Mouse (Mus musculus) right cerebral cortex, postnatal 36 days (tissue): ENCODE data around the gene Bmp6.

Experiments
- DNase-seq, 2 experiments: peaks; one replicate each; pipeline ENCODE4 v3.0.0; 2022; ENCODE audit warnings: low spot score in 2 of 2, mixed read lengths in 1 of 2

Bmp6 gene

DNA sequence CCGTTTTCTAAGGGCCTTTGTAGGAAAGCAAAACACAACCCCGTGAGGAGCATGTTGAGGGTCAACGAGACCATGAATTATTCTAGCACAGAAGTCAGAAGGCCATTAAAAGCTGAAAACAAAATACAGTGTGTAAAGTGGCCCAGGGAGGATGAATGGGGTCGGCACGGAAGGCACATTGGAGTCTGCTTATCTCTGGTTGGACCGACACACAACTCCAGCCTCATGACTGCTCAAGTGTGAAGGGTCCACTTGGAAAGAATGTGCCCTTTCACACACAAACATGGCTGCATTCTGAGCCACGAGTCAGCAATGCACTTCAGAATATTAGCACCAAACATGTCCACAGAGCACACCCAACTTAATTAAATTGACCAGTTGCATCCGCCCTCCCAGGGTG lies 84.8 kb downstream of the Bmp6 start:
- DNase-seq, result no peak

DNA sequence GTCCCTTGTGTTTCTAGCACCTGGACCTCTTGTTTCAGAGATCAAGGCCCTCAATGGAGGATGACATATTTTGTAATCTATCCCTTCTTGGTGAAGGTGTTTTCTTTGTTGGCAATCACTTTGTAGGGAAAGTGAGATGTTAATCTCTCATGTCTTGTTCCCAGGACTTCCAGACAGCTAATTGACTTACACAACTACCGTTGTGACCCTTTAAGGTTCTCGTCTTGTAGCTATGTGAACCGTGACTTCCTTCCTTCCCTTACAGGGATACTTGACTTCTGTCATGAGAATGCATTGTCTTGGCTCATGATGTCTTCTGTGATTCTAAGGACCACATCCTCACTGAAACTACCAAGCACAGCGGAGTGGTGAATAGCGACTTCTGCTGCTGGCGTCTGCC lies 85.2 kb downstream of the Bmp6 start:
- DNase-seq, result no peak

DNA sequence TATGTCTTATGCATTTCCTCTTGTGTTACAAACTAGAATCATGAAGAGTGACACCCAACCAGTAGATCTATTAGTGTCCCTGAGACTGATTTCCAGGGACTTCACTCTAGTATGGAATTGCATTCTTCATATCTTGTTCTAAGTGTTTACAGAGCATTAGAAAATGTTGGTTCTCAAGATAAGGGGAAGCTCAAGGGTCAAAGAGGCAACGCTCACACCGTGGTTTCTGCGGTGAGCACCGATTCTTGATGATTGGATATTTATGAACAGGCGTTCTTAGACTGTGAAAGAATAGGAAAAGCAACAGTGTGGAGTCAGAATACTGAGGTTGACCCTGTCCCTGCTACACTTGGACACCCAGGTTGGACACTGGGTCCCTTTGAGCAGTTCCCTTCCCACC lies 89.9 kb downstream of the Bmp6 start:
- no peak for DNase-seq

DNA sequence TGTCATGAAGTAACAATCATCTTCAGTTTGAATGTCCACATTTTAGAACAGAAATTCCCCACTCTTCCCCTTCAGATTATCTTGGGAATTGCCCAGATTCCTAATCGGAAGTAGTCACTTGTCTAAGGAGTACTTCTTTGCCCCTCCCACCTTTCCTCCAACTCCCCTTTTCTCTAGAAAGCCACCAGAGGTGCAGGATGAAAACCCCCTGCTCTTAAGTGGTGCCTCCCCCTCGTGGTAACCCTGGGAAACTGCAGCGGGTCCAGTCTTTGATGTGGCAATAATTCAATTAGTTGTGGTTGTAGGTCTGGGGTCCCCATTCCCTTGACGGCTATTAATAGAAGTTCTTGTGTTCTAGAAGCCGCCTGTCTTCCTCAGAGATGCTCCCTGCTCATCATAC lies 93.0 kb downstream of the Bmp6 start:
- no peak for DNase-seq

GRCm38 (mm10) chr13:38440240-38440639 lies 95.3 kb downstream of the Bmp6 start:
- DNase-seq, result no peak

DNA sequence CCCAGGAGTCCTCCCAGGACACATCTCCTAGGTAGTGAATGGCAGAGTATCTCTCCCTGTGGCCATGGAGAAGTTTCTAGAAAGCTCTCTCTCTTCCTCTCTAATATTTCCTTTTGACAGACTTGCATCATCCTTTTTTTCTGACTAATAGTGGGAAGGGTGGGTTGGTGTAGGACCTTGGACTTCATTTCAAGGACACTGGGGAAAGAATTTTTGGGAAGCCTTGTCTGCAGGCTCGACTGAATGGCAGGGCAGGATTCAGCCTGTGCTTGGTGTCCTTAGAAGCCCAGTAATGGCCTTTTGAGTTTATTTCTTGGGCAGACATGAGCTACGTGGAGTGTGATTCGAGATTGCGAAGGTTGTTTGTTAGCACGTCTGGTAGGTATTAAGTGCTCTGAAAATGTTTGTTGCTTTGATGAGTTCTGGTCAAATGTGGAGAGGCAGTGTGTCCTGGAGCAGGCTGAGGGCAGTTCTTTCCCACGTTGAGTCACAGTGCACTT lies 103.7 kb downstream of the Bmp6 start:
- no peak for DNase-seq

- DNase-seq, result no peak
Measured at GRCm38 (mm10) chr13:38450051-38450971, 105.4 kb downstream of the Bmp6 start.

- no peak for DNase-seq
Measured at GRCm38 (mm10) chr13:38451446-38451845, 106.5 kb downstream of the Bmp6 start.

- DNase-seq, result no peak
Measured at GRCm38 (mm10) chr13:38463410-38463809, 118.5 kb downstream of the Bmp6 start.

DNA sequence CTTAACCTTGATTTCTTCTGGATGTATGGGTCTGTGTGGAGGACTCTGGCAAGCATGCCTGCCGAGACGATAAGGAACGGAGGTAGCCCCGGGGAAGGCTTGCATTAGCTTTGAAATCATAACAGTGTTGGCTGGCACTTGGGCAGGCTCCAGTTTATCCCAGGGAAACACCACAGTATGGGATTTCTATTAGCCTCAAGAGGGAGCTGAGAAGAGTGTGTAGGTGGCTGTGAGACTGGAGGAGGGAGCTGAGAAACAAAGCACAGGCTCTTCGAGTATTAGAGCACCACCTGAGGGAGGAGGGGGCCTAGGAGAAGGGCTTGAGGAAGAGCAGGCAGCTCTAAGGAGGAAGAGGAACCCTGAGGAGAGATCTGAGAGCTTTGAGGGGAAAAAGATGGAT lies 126.0 kb downstream of the Bmp6 start:
- DNase-seq, result no peak

DNA sequence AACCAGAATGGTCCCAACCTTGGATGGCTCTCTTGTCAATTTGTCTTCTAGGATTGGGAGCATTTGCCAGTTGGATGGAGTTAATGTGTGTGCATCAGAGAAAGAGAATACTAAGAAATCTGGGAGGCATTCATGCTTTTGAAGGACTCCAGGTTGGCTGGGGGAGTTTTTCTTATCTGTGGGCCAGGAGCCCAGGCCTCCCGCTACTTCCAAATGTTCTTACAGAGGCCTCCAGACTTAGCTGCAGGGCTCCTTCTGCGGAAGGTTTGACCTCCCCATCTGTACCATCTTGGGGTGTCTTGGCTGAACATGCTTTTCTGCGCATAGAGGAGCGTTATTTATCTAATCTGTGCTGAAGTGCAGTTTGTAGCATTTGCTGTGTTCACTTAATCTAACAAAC lies 127.7 kb downstream of the Bmp6 start:
- DNase-seq, result no peak

DNA sequence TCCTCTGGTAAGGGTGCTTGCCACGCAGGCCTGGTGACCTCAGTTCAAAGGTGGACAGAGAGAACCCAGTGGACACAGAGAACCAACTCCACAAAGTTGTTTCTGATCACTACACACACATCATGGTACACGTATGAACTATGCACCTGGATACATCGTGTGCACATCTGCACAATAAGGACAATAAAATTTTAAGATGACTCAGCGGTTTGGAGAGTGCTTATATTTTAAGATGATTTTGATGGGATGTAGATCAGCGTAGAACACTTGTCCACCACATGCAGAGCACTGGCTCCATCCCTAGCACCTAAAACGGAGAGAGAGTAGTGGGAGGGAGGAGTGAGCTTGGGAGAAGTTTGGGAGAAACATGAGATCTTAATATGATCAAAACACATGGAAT lies 128.6 kb downstream of the Bmp6 start:
- DNase-seq, result no peak

GRCm38 (mm10) chr13:38476936-38477335 lies 132.0 kb downstream of the Bmp6 start:
- no peak for DNase-seq

GRCm38 (mm10) chr13:38481021-38481420 lies 136.1 kb downstream of the Bmp6 start:
- peak in 1 of 2 experiments; percentile 22 for DNase-seq

DNA sequence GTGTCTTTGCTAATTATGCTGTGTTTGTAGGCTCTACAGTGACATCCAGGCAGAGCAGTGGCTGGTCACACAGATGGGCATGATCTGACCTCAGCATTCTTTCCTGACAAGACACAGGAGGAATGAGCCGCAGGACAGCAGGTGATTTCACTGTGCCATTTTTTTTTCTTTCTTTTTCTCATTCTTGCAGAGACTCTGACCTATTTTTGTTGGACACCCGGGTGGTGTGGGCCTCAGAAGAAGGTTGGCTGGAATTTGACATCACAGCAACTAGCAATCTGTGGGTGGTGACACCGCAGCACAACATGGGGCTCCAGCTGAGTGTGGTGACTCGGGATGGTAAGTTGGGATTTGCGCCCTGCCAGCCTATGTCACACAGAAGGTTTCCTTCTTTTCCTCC lies 139.8 kb downstream of the Bmp6 start:
- DNase-seq, result no peak

GRCm38 (mm10) chr13:38486767-38487166 lies 141.9 kb downstream of the Bmp6 start:
- DNase-seq, result no peak

- DNase-seq, result no peak
Measured at GRCm38 (mm10) chr13:38496715-38497114, 151.8 kb downstream of the Bmp6 start.

- DNase-seq, result no peak
Measured at GRCm38 (mm10) chr13:38501314-38501713, 156.4 kb downstream of the Bmp6 start.

- DNase-seq, result no peak
Measured at GRCm38 (mm10) chr13:38503137-38503849, 158.4 kb downstream of the Bmp6 start.

GRCm38 (mm10) chr13:38506320-38506719 lies 161.4 kb downstream of the Bmp6 start:
- DNase-seq, result peak in 1 of 2 experiments; percentile 24

GRCm38 (mm10) chr13:38506936-38507335 lies 162.0 kb downstream of the Bmp6 start:
- no peak for DNase-seq

- no peak for DNase-seq
Measured at GRCm38 (mm10) chr13:38509681-38510341, 164.9 kb downstream of the Bmp6 start.
